Mouse (Mus musculus) heart, adult 2 months (tissue): ENCODE data around the gene Zc3hav1. TPM values are rescaled to one million over a fixed set of nuclear protein-coding genes. Genes with fewer than 3 reads are reported as not detected.
A peak's percentile ranks its signal among the peaks of the same experiment; 100 is the strongest.

ENCODE experiments used
- DNase-seq, 2 experiments: peaks; one replicate each; pipeline ENCODE4 v3.0.0; 2021
- H3K27ac ChIP-seq: fragments of 200-600 bp; 2 replicates; pipeline ENCODE4 v1.8.1; 2022
- H3K27me3 ChIP-seq: fragments of 200-500 bp; 2 replicates; pipeline ENCODE4 v1.6.1; 2012; ENCODE audit warnings: mild to moderate bottlenecking, low read length, inconsistent platforms, mixed read lengths; ENCODE audit not compliant: control insufficient read depth, insufficient read depth
- H3K36me3 ChIP-seq: fragments of 200-500 bp; 2 replicates; pipeline ENCODE4 v1.6.1; 2012; ENCODE audit warnings: low read length, inconsistent platforms; ENCODE audit not compliant: control insufficient read depth, insufficient read depth
- H3K4me1 ChIP-seq: fragments of 200-500 bp; 2 replicates; pipeline ENCODE4 v1.6.1; 2011; ENCODE audit warnings: low read length; ENCODE audit not compliant: control insufficient read depth, insufficient read depth
- H3K4me3 ChIP-seq: fragments of 200-600 bp; 2 replicates; pipeline ENCODE4 v1.8.1; 2022
- H3K79me2 ChIP-seq: fragments of 200-500 bp; replicated peaks from 2 replicates; pipeline ENCODE4 v1.6.1; 2012; ENCODE audit warnings: mild to moderate bottlenecking, inconsistent platforms, low read length, moderate library complexity, mixed read lengths; ENCODE audit not compliant: control insufficient read depth, insufficient read depth
- H3K9ac ChIP-seq: fragments of 200-500 bp; 2 replicates; pipeline ENCODE4 v1.6.1; 2012; ENCODE audit warnings: low read depth, mild to moderate bottlenecking, control low read depth, inconsistent platforms, low read length, mixed read lengths
- CTCF ChIP-seq: fragments of 200-600 bp; IDR thresholded peaks from 2 replicates; pipeline ENCODE4 v1.8.1; 2022; ENCODE audit warnings: antibody characterized with exemption, mild to moderate bottlenecking, moderate library complexity
- EP300 ChIP-seq: fragments of 200-500 bp; IDR thresholded peaks from 2 replicates; pipeline ENCODE4 v1.6.1; 2011; ENCODE audit warnings: low read depth, low read length, control low read depth; ENCODE audit not compliant: insufficient read depth
- POLR2A ChIP-seq: fragments of 200-500 bp; IDR thresholded peaks from 2 replicates; pipeline ENCODE4 v1.6.1; 2011; ENCODE audit warnings: mild to moderate bottlenecking, low read depth, low read length, control low read depth; ENCODE audit not compliant: insufficient read depth
- WGBS: fragments of 180-500 bp; shearing (Covaris S2); methylation state at CpG from one replicate; pipeline ENCODE4 v1.1.7; 2018; 5-methylcytosine and 5-hydroxymethylcytosine counted together
- intact Hi-C: fragments of 180-260 bp; cut with DNase I; formaldehyde crosslinking; loops from one replicate; pipeline ENCODE4 v1.15.1; 2025
- polyA plus RNA-seq: library from polyadenylated mRNA; depleted of rRNA; stranded (reverse); fragments of >200 nt; gene quantifications from 2 replicates; pipeline ENCODE4 v1.2.3, GENCODE M21; 2012
- total RNA-seq, 2 experiments: library from RNA; stranded (reverse); gene quantifications; 2 replicates each; pipeline ENCODE4 v1.2.3; 2021

Gene Zc3hav1
- total and polyA plus RNA-seq, 3 experiments, result 7.9 to 14.6 (median 13.9) TPM

DNA sequence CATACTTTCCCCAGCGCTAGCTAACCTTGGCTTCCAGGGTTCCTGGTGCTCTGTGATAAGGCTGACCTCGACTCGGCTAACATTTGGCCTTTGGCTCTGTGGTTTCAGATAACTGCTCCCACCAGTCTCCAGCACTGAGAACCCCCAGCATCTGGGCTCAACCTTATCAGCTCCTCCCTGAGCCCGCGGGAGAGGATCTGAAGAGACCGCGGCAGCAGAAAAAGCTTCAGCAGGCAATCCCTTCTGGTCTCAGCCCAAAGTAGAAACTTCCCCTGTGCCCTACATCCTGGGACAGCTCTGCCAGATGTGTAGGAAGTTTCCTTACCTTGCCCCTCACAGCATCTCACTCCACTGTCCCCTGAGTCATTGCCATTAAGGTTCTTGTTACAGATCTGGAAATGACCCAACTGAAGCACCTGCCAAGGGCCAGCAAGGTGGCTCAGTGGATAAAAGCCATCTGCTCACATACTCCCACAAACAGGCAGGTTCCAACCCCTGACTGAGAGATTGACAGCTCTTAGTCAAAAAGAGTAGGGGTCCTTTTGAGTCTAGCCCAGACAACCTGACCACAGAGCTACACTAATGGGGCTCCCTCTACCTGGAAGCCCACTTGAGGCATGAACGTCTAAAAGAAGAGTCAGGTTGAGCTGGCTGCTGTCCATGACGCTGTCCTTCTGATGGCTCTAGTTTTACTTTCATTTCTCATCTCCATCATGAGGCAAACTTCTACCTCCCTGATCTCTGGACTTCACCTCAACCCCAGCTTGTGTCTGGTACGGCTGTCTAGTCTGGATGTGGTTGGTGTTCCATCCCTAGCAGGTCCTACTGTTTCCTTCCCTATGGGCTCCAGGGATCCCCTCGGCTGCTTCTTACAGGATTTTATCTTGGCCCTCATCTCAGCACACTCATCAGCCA lies 12.4 kb downstream of the Zc3hav1 start:
- DNase-seq, result no peak
- H3K36me3 ChIP-seq, result peaks cover 8% of the 10 kb centered on the region

DNA sequence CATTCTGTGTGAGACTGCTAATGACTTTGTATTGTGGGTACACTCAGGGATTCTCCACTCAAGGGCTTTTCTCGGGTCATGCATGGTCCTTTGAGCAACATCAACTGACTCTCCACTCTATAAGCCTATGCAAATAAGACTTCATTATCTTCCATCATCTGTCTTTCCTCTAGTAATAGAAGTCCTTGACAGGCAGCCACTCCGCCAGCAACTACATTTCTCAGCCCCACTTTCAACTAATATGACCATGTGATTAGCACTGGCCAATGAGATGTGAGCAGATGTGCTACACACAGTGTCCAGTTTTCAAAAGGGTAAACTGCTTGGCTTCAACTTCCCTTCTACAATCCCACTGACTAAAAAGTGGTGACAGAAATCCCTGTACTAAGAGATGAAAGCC lies 15.3 kb downstream of the Zc3hav1 start:
- Histone ChIP-seq H3K27me3 (no peaks in the 10 kb centered on the region), H3K9ac (no peak overlapping the region), H3K79me2 (no peaks in the 10 kb centered on the region), H3K27ac (no peak overlapping the region), H3K4me3 (no peak overlapping the region), H3K36me3 (peaks cover 6% of the 10 kb centered on the region), H3K4me1 (peaks cover 19% of the 10 kb centered on the region)
- WGBS, result 86% methylated on average over 2 of the region's 2 CpGs
- DNase-seq, result no peak
- TF ChIP-seq CTCF (no peak), POLR2A (no peak), EP300 (no peak)
- intact Hi-C loops, result no loop called here

More for the DNA sequence above, 12.4 kb downstream of the Zc3hav1 start:
- H3K79me2 ChIP-seq, result no peaks in the 10 kb centered on the region
- H3K27ac ChIP-seq, result no peak overlapping the region
- WGBS, result 17% methylated on average over 11 of the region's 11 CpGs
- H3K4me1 ChIP-seq, result peaks cover 22% of the 10 kb centered on the region
- no peak overlapping the region for H3K4me3 ChIP-seq
- intact Hi-C loops, result no loop called here
- TF ChIP-seq EP300, result no peak
- no peak for TF ChIP-seq POLR2A
- TF ChIP-seq CTCF, result no peak
- H3K9ac ChIP-seq, result no peak overlapping the region
- H3K27me3 ChIP-seq, result no peaks in the 10 kb centered on the region

DNA sequence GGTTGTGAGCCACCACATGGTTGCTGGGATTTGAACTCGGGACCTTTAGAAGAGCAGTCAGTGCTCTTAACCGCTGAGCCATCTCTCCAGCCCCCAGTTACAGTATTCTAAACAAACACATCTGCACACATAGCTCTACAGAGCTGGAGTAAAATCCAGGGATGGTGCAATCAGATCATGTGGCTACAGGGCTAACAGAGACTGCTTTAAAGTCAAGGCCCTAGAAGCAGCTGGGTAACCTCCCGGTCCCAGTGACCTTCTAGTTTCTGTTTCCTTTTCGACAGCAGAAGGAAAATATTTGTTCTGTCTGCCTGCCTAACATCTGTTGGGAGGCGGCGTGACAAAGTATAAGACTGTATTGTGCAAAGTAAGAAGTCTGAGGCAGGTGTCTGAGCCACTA lies 16.5 kb downstream of the Zc3hav1 start:
- Histone ChIP-seq H3K27ac (no peak overlapping the region), H3K4me3 (no peak overlapping the region), H3K9ac (no peak overlapping the region), H3K27me3 (no peaks in the 10 kb centered on the region), H3K79me2 (no peaks in the 10 kb centered on the region), H3K4me1 (peaks cover 11% of the 10 kb centered on the region), H3K36me3 (no peaks in the 10 kb centered on the region)
- WGBS, result 65% methylated on average over 6 of the region's 6 CpGs
- intact Hi-C loops, result no loop called here
- DNase-seq, result peak; percentile 51 to 55
- no peak for TF ChIP-seq CTCF
- no peak for TF ChIP-seq POLR2A
- no peak for TF ChIP-seq EP300

DNA sequence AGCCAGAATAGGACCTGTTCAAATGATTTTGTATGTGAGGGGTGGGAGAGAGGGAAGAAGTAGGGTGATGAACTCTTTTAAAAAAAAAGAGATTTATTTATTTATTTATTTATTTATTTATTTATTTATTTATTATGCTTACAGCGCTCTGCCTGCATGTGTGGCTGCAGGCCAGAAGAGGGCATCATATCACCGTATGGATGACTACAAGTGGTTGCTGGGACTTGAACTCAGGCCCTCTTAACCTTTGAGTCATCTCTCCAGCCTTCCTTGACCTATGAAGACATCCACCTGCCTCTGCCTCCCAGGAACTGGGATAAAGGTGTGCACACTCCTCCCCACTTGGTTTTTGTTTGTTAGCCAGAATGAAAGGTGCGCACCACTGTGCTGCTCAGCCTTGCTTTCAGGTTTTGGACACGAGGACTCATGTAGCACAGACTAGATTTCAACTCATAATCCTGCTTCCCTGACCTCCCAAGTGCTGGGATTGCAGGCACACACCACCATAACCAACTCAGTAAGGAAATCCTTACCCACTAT lies 17.2 kb downstream of the Zc3hav1 start:
- no peaks in the 10 kb centered on the region for H3K79me2 ChIP-seq
- TF ChIP-seq EP300, result no peak
- TF ChIP-seq CTCF, result peak; percentile 49
- TF ChIP-seq POLR2A, result no peak
- peaks cover 7% of the 10 kb centered on the region for H3K4me1 ChIP-seq
- no peak overlapping the region for H3K9ac ChIP-seq
- intact Hi-C loops, result no loop called here
- H3K36me3 ChIP-seq, result no peaks in the 10 kb centered on the region
- no peak overlapping the region for H3K4me3 ChIP-seq
- H3K27ac ChIP-seq, result no peak overlapping the region
- no peak for DNase-seq
- WGBS, result 83% methylated on average over 4 of the region's 4 CpGs
- no peaks in the 10 kb centered on the region for H3K27me3 ChIP-seq

DNA sequence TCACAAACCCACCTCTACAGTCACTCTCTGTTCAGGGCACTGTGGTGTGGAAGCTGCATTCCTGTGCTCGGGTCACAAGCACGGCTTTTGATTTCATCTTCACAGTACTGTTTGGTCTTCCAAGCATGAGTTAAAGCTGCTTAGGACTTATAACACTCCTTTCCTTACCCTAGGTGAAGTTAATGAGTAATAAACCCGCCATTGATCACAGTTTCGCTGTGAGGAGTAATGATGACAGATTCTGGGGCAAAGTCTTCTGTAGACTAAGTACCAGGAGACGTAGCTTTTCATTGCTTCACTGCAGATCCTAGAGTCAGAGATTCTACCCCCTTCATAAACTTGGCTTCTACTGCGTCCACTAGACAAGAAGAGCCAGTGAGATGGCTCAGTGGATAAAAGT lies 19.1 kb downstream of the Zc3hav1 start:
- intact Hi-C loops, result no loop called here
- no peak for DNase-seq
- H3K9ac ChIP-seq, result no peak overlapping the region
- no peaks in the 10 kb centered on the region for H3K36me3 ChIP-seq
- 88% methylated on average over 6 of the region's 6 CpGs for WGBS
- no peaks in the 10 kb centered on the region for H3K79me2 ChIP-seq
- H3K27me3 ChIP-seq, result no peaks in the 10 kb centered on the region
- no peak overlapping the region for H3K4me3 ChIP-seq
- TF ChIP-seq CTCF (no peak), EP300 (no peak), POLR2A (no peak)
- no peaks in the 10 kb centered on the region; the same call in 1 of the 2 replicates for H3K4me1 ChIP-seq
- H3K27ac ChIP-seq, result no peak overlapping the region

DNA sequence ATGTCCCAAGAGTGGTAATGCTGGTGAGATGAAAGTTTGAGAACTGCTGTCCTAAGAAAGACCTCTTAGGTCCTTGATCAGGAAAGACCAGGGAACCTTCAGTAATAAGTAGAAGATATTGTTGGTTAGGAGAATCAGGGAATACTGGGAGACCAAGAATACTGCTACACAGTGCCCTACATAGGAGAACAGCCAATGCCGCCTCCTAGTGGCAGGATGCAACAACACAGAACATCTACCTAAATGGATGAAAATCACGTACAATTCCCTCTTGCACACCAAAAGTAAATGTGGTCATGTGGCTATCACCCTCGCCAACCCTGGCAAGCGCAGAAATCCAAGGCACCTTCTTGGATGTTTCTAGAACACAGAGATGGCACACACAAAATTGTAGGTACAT lies 27.8 kb downstream of the Zc3hav1 start:
- WGBS, result 46% methylated on average over 4 of the region's 4 CpGs
- no peak overlapping the region for H3K4me3 ChIP-seq
- no peak for DNase-seq
- TF ChIP-seq POLR2A (no peak), CTCF (peak; percentile 75)
- H3K4me1 ChIP-seq, result no peaks in the 10 kb centered on the region
- intact Hi-C loops, result loop anchor here (1.0 kb wide), 1 partner anchor 166 kb away; no protein-coding TSS in a partner anchor
- H3K27ac ChIP-seq, result no peak overlapping the region
- H3K27me3 ChIP-seq, result no peaks in the 10 kb centered on the region
- H3K9ac ChIP-seq, result no peak overlapping the region
- H3K79me2 ChIP-seq, result no peaks in the 10 kb centered on the region
- H3K36me3 ChIP-seq, result no peaks in the 10 kb centered on the region; the same call in none of the 2 replicates
